Mouse (Mus musculus): ENCODE data around the gene Crybg2. TPM values are rescaled to one million over a fixed set of nuclear protein-coding genes. Genes with fewer than 3 reads are reported as not detected.

Crybg2 gene
- polyA plus RNA-seq, 1 experiment from 2014 or later = 17.3 TPM

DNA sequence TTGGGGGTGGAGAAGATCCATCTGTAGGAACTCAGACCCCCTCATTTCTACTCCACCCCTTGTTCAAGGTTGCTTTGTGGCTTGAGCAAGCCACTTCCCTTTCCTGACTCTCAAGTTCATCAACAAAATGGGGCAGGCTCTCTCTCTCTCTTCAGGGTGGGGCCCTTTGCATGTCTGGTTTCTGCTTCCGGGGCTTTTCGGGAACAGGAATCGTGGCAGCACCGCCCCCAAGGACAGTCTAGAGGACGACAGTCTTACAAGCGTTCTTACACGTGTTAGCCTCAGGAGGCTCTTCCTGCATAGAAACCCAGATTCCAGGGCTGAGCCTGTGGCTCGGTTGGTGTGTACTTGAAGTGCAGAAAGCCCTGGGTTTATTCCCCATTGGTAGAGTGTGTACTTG lies 56.4 kb downstream of the Crybg2 start:
- H3K9ac ChIP-seq = no peak overlapping the region
- H3K4me3 ChIP-seq = no peak overlapping the region

GRCm38 (mm10) chr4:134118126-134118800 lies 57.6 kb downstream of the Crybg2 start:
- H3K4me1 ChIP-seq = peaks cover 20% of the 10 kb centered on the region
- no peaks in the 10 kb centered on the region for H3K9me3 ChIP-seq
- H3K36me3 ChIP-seq = no peaks in the 10 kb centered on the region
- no peak overlapping the region for H3K4me3 ChIP-seq
- no peak overlapping the region for H3K4me2 ChIP-seq
- H3K27ac ChIP-seq = 0 out of 2 replicates have a peak overlapping the region, but pooled peaks have one; percentile 7
- no peak overlapping the region for H3K9ac ChIP-seq
- H3K27me3 ChIP-seq = no peaks in the 10 kb centered on the region
- 59% methylated on average over 14 of the region's 14 CpGs for whole genome bisulfite sequencing
- no peak for ATAC-seq (ENCODE audit: insufficient number of reproducible peaks, low FRiP score, low TSS enrichment, low read depth)

More for the DNA sequence above, 56.4 kb downstream of the Crybg2 start:
- H3K4me2 ChIP-seq = no peak overlapping the region
- H3K27ac ChIP-seq = no peak overlapping the region
- H3K27me3 ChIP-seq = no peaks in the 10 kb centered on the region
- WGBS = 73% methylated on average over 8 of the region's 8 CpGs
- H3K4me1 ChIP-seq = peaks cover 17% of the 10 kb centered on the region
- no peak for ATAC-seq (ENCODE audit: insufficient number of reproducible peaks, low FRiP score, low TSS enrichment, low read depth)
- no peaks in the 10 kb centered on the region for H3K36me3 ChIP-seq
- H3K9me3 ChIP-seq = no peaks in the 10 kb centered on the region

- no peaks in the 10 kb centered on the region for H3K36me3 ChIP-seq
- H3K4me2 ChIP-seq = no peak overlapping the region
- 65% methylated on average over 5 of the region's 5 CpGs for WGBS
- no peak overlapping the region for H3K27ac ChIP-seq
- peaks cover 17% of the 10 kb centered on the region for H3K4me1 ChIP-seq
- no peaks in the 10 kb centered on the region for H3K27me3 ChIP-seq
- no peak overlapping the region for H3K9ac ChIP-seq
- no peak for ATAC-seq (ENCODE audit: insufficient number of reproducible peaks, low FRiP score, low TSS enrichment, low read depth)
- no peak overlapping the region for H3K4me3 ChIP-seq
- no peaks in the 10 kb centered on the region for H3K9me3 ChIP-seq
Measured at GRCm38 (mm10) chr4:134119042-134119441, 58.4 kb downstream of the Crybg2 start.

DNA sequence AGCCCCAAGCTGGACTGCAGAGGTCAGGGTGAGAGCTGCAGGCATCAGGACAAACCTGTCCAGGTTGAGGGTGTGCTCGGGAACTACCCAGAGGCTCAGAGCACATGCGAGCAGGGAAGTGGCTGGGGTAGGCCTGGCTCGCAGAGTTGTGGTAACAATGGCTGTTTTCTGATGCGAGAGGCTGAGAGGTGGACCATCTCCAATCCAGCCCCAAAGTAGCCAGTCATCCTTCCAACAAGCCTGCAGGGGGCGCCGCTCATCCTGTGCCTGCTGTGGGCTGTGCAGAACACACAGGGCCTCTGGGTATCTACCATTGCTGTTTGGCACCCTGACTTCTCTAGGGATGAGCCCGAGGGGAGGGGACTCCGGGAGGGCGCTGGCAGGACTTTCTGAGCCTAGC lies 59.0 kb downstream of the Crybg2 start:
- H3K27ac ChIP-seq = no peak overlapping the region
- ATAC-seq (ENCODE audit: insufficient number of reproducible peaks, low FRiP score, low TSS enrichment, low read depth) = no peak
- H3K4me2 ChIP-seq = no peak overlapping the region
- 64% methylated on average over 9 of the region's 9 CpGs for WGBS
- H3K9ac ChIP-seq = no peak overlapping the region
- no peaks in the 10 kb centered on the region for H3K27me3 ChIP-seq
- H3K9me3 ChIP-seq = no peaks in the 10 kb centered on the region
- H3K4me3 ChIP-seq = no peak overlapping the region
- peaks cover 20% of the 10 kb centered on the region for H3K4me1 ChIP-seq
- no peaks in the 10 kb centered on the region for H3K36me3 ChIP-seq

DNA sequence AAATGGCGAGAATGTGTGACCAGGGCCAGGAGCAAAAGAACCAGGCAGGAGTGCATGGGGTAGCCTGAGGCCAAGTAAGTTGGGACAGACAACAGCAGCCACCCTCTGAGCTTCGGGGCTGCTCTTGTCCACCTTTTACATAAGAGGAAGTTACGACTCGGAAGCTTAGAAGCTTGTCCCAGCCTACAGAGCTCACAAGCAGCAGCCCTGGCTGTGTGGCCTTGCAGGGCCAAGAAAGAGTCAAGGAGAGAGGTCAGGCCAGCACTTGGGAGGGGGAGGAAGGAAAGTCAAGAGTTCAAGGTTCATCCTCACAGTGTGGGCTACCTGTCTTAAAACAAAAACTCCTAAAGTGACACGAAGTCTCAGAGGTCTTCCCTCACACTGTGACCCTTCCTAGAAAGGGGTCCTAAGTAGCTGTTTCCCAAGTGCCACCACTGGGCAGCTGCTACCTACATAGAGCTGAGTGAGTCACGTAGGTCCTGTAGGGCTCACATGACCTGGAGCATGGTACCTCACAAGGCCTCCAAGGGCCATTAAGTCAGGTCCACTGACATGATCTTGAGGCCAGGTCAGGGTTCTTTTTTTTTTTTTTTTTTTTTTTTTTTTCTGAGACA lies 59.7 kb downstream of the Crybg2 start:
- Histone ChIP-seq H3K9me3 (no peaks in the 10 kb centered on the region), H3K4me1 (peaks cover 24% of the 10 kb centered on the region), H3K27me3 (no peaks in the 10 kb centered on the region), H3K4me3 (no peak overlapping the region), H3K27ac (no peak overlapping the region), H3K36me3 (no peaks in the 10 kb centered on the region), H3K4me2 (no peak overlapping the region), H3K9ac (no peak overlapping the region)
- ATAC-seq (ENCODE audit: insufficient number of reproducible peaks, low FRiP score, low TSS enrichment, low read depth) = no peak
- 78% methylated on average over 6 of the region's 6 CpGs for WGBS

DNA sequence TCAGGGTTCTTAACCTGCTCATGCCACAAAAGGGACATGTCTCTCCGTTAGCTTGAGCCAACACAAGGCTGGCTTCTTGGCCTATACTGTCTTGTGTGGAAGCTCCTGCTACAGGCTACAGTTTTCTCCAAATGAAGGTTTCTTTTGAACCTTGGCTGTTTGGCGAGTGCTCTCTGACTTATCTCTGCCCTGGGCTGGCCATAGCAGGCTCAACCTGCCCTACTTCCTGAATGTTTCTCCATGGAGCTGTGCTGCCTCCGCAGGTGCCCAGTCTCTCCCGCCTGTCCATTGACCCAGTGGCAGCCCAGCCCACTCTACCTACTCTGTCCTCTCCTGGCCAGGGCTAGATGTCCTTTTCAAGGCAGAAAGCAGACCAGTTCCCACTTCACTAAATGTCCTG lies 60.3 kb downstream of the Crybg2 start:
- no peaks in the 10 kb centered on the region for H3K36me3 ChIP-seq
- 87% methylated on average over 4 of the region's 4 CpGs for WGBS
- no peak for ATAC-seq (ENCODE audit: insufficient number of reproducible peaks, low FRiP score, low TSS enrichment, low read depth)
- H3K4me2 ChIP-seq = no peak overlapping the region
- H3K27me3 ChIP-seq = no peaks in the 10 kb centered on the region
- H3K4me1 ChIP-seq = peaks cover 21% of the 10 kb centered on the region
- no peaks in the 10 kb centered on the region for H3K9me3 ChIP-seq
- H3K4me3 ChIP-seq = no peak overlapping the region
- no peak overlapping the region for H3K9ac ChIP-seq
- H3K27ac ChIP-seq = no peak overlapping the region

DNA sequence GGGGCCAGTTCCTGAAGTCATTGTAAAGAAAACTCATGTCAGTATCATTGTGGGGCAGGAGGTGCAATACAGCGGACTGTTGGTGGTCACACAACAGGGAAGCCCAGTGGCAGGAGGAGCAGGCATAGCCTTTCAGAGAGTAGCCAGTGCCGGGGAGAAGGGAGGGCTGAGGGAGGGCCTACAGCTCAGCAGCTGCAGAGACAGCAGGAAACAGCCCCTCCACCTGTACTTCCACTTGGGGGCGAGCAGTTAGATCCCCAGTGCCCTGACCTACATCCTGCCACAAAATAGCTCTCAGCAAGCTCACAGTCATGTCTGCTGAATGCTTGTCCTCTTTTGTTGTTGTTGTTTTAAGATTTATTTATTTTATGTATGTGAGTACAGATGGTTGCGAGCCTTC lies 61.0 kb downstream of the Crybg2 start:
- H3K27ac ChIP-seq = no peak overlapping the region
- 0 out of 2 replicates have a peak, but pooled peaks cover 3% of the 10 kb centered on the region for H3K36me3 ChIP-seq
- 51% methylated on average over 4 of the region's 4 CpGs for WGBS
- no peaks in the 10 kb centered on the region for H3K27me3 ChIP-seq
- no peak overlapping the region for H3K4me3 ChIP-seq
- no peak overlapping the region for H3K4me2 ChIP-seq
- no peak overlapping the region for H3K9ac ChIP-seq
- no peaks in the 10 kb centered on the region for H3K9me3 ChIP-seq
- ATAC-seq (ENCODE audit: insufficient number of reproducible peaks, low FRiP score, low TSS enrichment, low read depth) = no peak
- H3K4me1 ChIP-seq = peaks cover 25% of the 10 kb centered on the region

- Histone ChIP-seq H3K27me3 (no peaks in the 10 kb centered on the region), H3K4me2 (no peak overlapping the region), H3K9ac (no peak overlapping the region), H3K36me3 (0 out of 2 replicates have a peak, but pooled peaks cover 3% of the 10 kb centered on the region), H3K4me3 (no peak overlapping the region), H3K4me1 (peaks cover 32% of the 10 kb centered on the region), H3K9me3 (no peaks in the 10 kb centered on the region), H3K27ac (no peak overlapping the region)
- 21% methylated on average over 3 of the region's 3 CpGs for WGBS
- no peak for ATAC-seq (ENCODE audit: insufficient number of reproducible peaks, low FRiP score, low TSS enrichment, low read depth)
Measured at GRCm38 (mm10) chr4:134122281-134122680, 61.7 kb downstream of the Crybg2 start.

- no peak overlapping the region for H3K4me3 ChIP-seq
- no peaks in the 10 kb centered on the region for H3K9me3 ChIP-seq
- H3K9ac ChIP-seq = no peak overlapping the region
- 93% methylated on average over 6 of the region's 6 CpGs for WGBS
- ATAC-seq (ENCODE audit: insufficient number of reproducible peaks, low FRiP score, low TSS enrichment, low read depth) = no peak
- H3K27me3 ChIP-seq = no peaks in the 10 kb centered on the region
- H3K4me1 ChIP-seq = peaks cover 39% of the 10 kb centered on the region
- 0 out of 2 replicates have a peak, but pooled peaks cover 3% of the 10 kb centered on the region for H3K36me3 ChIP-seq
- no peak overlapping the region for H3K27ac ChIP-seq
- no peak overlapping the region for H3K4me2 ChIP-seq
Measured at GRCm38 (mm10) chr4:134123147-134123546, 62.5 kb downstream of the Crybg2 start.

- no peak overlapping the region for H3K4me2 ChIP-seq
- H3K4me1 ChIP-seq = peaks cover 37% of the 10 kb centered on the region
- no peak overlapping the region for H3K4me3 ChIP-seq
- H3K9me3 ChIP-seq = no peaks in the 10 kb centered on the region
- ATAC-seq (ENCODE audit: insufficient number of reproducible peaks, low FRiP score, low TSS enrichment, low read depth) = no peak
- no peak overlapping the region for H3K27ac ChIP-seq
- 25% methylated on average over 17 of the region's 17 CpGs for WGBS
- H3K27me3 ChIP-seq = no peaks in the 10 kb centered on the region
- H3K36me3 ChIP-seq = 0 out of 2 replicates have a peak, but pooled peaks cover 3% of the 10 kb centered on the region
- no peak overlapping the region for H3K9ac ChIP-seq
Measured at GRCm38 (mm10) chr4:134123680-134124551, 63.3 kb downstream of the Crybg2 start.

- H3K4me1 ChIP-seq = peaks cover 41% of the 10 kb centered on the region
- 89% methylated on average over 15 of the region's 15 CpGs for WGBS
Measured at GRCm38 (mm10) chr4:134125383-134126060, 64.9 kb downstream of the Crybg2 start.

More at GRCm38 (mm10) chr4:134125383-134126060, 64.9 kb downstream of the Crybg2 start:
- H3K9ac ChIP-seq = no peak overlapping the region
- no peaks in the 10 kb centered on the region for H3K9me3 ChIP-seq
- H3K36me3 ChIP-seq = 0 out of 2 replicates have a peak, but pooled peaks cover 3% of the 10 kb centered on the region
- no peaks in the 10 kb centered on the region for H3K27me3 ChIP-seq
- H3K4me3 ChIP-seq = no peak overlapping the region
- H3K27ac ChIP-seq = no peak overlapping the region
- ATAC-seq (ENCODE audit: insufficient number of reproducible peaks, low FRiP score, low TSS enrichment, low read depth) = no peak
- H3K4me2 ChIP-seq = no peak overlapping the region
